Mouse (Mus musculus) C3H10T1/2 (cell line): ENCODE results near the gene Map1s. TPM values are rescaled to one million over a fixed set of nuclear protein-coding genes. Genes with fewer than 3 reads are reported as not detected.

Experiments used
- polyA plus RNA-seq, 2 experiments: library from polyadenylated mRNA; unstranded; fragments of >200 nt; fragmentation: generic; extraction: Trizol; gene quantifications; one replicate each; pipeline ENCODE4 v1.2.1; 2012; ENCODE audit warnings: missing spikeins in 2 of 2

Map1s gene
- 10 to 100 TPM; 34.0 to 47.7 TPM for polyA plus RNA-seq

GRCm38 (mm10) chr8:70905831-70906736 is at the start of gene Map1s:
TSS of gene Map1s (plus strand) at chr8:70905932.

GRCm38 (mm10) chr8:70862824-70863641 is 42.7 kb upstream of the Map1s start, which contains the start of gene Kcnn1:
TSS of gene Kcnn1 (minus strand) at chr8:70863258.

GRCm38 (mm10) chr8:70873364-70873985 is 32.3 kb upstream of the Map1s start, which contains the start of gene Ccdc124:
TSS of gene Ccdc124 (minus strand) at chr8:70873935.

GRCm38 (mm10) chr8:70892022-70892895 is 13.5 kb upstream of the Map1s start, which contains the start of gene Slc5a5:
TSS of gene Slc5a5 (minus strand) at chr8:70892757.

GRCm38 (mm10) chr8:70897021-70897680 is 8.6 kb upstream of the Map1s start, which contains the start of gene Rpl18a:
TSS of gene Rpl18a (minus strand) at chr8:70897412.

Other genes with a start within 250 kb of the Map1s start
- gene Pgpep1, start 245.5 kb upstream of the Map1s start, polyA plus RNA-seq, result 10 to 100 TPM; 20.7 to 45.2 TPM
- gene Lsm4, start 232.7 kb upstream of the Map1s start, polyA plus RNA-seq, result 100 to 1,000 TPM; 194 to 446 TPM
- gene Jund, start 207.0 kb upstream of the Map1s start, polyA plus RNA-seq, result 100 to 1,000 TPM in 1 of 2 experiments, 10 to 100 TPM in 1; 87.4 to 175 TPM
- under 1 TPM; under 0.01 to 0.04 TPM for gene Iqcn, start 202.5 kb upstream of the Map1s start, polyA plus RNA-seq
- gene Gm3336, start 187.4 kb upstream of the Map1s start, polyA plus RNA-seq, result under 1 TPM; 0.04 to 0.15 TPM
- under 1 TPM; 0.01 to 0.04 TPM for gene Pde4c, start 182.2 kb upstream of the Map1s start, polyA plus RNA-seq
- 10 to 100 TPM in 1 of 2 experiments, 1 to 10 TPM in 1; 7.4 to 25.3 TPM for gene Rab3a, start 151.3 kb upstream of the Map1s start, polyA plus RNA-seq
- 100 to 1,000 TPM in 1 of 2 experiments, 10 to 100 TPM in 1; 80.0 to 154 TPM for gene Mpv17l2, start 145.0 kb upstream of the Map1s start, polyA plus RNA-seq
- 100 to 1,000 TPM in 1 of 2 experiments, 10 to 100 TPM in 1; 43.0 to 149 TPM for gene Pik3r2, start 129.2 kb upstream of the Map1s start, polyA plus RNA-seq
- 10 to 100 TPM in 1 of 2 experiments, 1 to 10 TPM in 1; 10.0 to 26.6 TPM for gene Mast3, start 100.9 kb upstream of the Map1s start, polyA plus RNA-seq
- under 1 TPM; 0.30 to 0.48 TPM for gene Il12rb1, start 97.5 kb upstream of the Map1s start, polyA plus RNA-seq
- 10 to 100 TPM in 1 of 2 experiments, 1 to 10 TPM in 1; 1.1 to 13.3 TPM for gene Arrdc2, start 66.2 kb upstream of the Map1s start, polyA plus RNA-seq
- gene Kcnn1, start 42.7 kb upstream of the Map1s start, polyA plus RNA-seq, result 1 to 10 TPM; 1.0 to 8.4 TPM
- gene Ccdc124, start 32.0 kb upstream of the Map1s start, polyA plus RNA-seq, result 100 to 1,000 TPM in 1 of 2 experiments, 10 to 100 TPM in 1; 80.3 to 212 TPM
- gene Slc5a5, start 13.2 kb upstream of the Map1s start, polyA plus RNA-seq, result under 1 TPM; 0.06 to 0.31 TPM
- over 10,000 TPM in 1 of 2 experiments, 1,000 to 10,000 TPM in 1; 6,240 to 13,562 TPM for gene Rpl18a, start 8.5 kb upstream of the Map1s start, polyA plus RNA-seq